Mouse (Mus musculus): Measurements from ENCODE around the gene Gck.
A peak's percentile ranks its signal among the peaks of the same experiment; 100 is the strongest.
"Not testable (repeated sequence)": the region's sequence is repeated elsewhere in the genome, so short reads cannot be mapped to it uniquely, and the experiment has no call there.

The Gck gene

DNA sequence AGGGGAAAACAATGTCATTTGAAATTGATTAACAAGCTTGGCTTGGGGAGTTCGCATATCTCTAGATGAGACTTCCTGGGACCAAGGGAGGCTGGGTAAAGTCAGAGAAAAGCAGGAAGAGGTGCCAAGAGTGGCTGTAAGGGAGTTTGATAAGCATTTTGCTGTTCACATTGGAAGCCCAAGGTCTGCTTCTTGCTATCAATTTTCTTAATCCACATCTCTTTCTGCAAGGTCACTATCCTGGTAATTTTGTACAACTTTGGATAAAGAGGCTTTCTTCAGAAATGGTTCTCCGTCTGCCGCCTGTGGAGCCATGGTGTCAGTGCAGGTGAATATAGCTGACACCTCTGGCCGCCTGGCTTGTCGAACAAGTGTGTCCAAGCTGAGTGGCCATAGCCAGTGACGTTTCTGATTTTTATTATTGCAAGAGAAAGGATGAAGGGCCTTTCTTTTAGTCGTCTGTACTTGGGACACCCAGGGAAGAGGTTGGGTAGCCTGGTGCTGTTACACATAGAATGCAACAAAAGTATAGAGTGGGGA is 5.2 kb upstream of the Gck start:
- no peak for DNase-seq (ENCODE audit: low read depth)

DNA sequence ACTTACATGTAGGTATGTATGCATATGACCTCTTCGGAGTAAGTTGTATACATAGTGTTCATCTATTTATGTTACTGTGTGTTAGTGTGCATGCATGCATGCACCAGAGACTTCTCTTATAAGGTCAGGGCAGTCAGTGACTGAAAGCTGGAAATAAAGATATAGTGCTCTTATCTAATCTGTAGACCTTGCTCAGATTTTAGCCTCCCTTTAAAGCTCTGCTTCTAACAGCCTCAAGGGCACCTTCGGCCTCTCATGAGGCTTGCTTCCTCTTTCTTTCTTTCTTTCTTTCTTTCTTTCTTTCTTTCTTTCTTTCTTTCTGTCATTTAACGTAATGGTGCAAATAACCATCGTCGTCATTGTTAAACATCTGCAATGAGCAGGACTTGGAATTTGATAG is 4.6 kb upstream of the Gck start:
- DNase-seq (ENCODE audit: low read depth): no peak

DNA sequence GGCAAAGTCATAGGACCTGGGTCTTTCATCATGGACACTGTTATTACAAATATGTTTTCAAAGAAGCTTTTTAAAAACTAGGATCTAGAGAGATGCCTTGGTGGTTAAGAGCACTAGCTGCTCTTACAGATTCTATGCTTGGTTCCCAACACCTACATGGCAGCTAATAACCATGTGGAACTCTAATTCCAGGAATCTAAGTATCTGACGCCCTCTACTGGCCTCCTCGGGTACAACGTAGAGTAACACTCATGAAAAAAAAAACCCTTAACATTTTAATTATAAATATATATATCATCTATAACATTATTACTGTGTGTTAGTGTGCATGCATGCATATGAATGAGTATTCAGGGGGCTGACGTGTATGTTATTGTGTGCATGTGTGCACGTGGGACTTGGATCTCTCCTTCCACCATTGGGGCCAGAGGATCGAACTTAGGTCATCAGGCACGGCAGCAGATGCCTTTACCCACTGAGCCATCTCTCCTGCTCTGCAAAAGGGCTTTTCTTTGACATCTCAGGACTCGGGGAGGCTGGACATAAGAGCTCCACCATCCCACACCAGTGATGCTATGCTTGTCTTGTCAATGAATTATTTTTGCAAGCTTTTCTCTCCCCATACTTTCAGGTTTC is 3.4 kb upstream of the Gck start:
- peak; percentile 51 for DNase-seq (ENCODE audit: low read depth)

DNA sequence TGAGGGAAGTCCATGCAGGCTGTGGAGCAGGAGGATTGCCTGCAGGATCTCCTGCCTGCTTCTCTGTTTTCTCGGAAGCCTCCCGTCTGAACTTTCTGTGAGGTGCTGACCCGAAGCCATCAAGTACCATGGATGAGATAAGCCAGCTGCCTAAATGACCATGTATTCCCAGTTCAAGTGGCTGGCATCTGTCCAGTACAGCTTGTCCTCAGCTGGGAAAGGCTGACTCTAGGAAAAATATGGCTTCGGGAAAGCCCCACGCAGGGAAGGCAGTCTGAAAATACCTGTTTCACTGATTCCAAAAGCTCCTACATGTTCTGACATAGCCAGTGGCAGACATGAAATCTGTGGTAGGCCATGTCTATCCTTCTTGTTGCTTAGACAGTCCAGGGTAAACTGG is 2.6 kb upstream of the Gck start:
- DNase-seq (ENCODE audit: low read depth): no peak

DNA sequence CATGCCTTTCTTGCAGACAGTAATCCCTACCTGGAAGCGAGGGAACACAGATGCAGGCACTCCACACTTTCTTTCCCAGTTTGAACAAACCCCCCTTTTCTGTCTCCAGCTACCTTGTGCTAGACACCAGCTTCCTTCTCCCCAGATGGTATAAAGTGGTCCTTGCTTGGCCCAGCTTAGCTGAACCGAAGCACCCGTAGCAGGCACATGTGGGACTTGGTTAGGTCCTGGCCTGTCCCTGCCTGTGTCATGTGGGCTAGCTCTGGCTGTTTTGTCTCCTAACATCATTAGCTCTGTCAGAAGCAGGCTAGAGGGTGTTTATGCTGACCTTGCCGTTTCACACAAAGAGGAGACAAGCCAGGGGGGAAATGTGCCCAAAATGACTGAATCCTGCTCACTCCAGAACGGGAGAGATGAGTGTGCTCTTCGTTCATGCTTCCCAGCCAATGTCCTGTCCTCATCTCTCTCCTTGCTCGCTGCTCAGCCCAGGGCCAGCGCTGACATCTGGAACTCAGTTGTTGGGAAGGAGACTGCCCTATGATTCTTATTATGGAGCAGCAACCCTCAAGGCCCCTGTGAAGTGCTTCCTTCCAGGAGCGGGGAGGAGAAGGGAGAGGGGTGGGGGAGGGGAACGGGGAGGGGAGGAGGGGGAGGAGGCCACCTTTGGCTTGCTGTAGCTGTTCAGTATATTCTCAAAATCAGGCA is 1.2 kb downstream of the Gck start:
- DNase-seq (ENCODE audit: low read depth): no peak

DNA sequence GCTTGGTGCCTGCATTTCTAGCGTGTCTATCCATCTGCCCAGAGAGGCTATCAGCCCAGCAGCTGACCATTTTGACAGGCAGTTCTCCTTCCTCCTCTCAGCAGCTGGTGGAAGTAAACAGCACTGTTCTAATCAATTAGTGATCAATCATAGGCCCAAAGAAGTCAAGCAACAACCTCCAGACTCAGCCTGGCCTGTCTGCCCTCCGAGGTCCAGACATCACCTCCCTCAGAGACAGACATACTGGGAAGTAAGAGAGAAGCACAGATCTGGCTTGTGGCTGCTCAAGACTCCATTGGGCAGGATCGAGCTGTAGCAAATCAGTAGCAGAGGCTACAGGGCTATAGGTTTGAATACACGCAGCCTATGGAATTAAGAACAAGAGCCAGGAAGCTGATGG is 2.1 kb downstream of the Gck start:
- no peak for DNase-seq (ENCODE audit: low read depth)

DNA sequence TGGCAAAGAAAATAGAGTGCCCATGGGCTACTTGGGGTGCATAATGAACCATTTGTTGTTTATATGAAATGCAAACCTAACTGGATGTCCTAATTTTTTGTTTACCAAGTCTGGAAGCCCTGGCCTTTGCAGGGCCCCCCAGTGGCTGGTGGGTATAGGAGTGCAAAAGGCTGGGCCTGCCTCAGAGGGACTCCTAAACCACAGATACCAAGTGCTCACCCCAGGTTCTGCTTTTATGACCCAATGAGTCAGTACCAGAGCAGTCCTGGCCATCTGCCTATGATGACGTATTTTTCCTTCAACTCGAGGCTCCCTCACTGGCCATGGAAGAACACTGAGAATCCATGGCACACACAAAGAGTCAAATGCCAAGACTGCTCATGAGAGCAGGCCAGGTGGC is 4.8 kb downstream of the Gck start:
- no peak for DNase-seq (ENCODE audit: low read depth)

DNA sequence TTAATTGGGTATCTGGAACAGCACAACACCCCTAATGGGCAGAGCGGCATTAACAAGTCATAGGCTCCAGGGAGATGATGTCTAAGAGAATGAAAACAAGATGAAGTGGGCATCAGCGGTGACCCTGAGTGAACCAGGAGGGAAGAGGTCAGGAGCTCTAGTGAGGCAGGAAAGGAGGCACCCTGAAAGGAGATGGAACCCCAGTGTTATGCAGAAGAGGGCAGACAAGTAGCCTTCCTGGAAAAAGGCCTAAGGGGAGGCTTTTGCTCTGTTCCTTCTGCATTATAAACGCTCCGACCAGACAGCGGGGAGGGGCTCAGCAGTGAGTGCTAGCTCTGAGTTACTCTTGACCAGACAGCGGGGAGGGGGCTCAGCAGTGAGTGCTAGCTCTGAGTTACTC is 6.9 kb downstream of the Gck start:
- DNase-seq (ENCODE audit: low read depth): no peak

DNA sequence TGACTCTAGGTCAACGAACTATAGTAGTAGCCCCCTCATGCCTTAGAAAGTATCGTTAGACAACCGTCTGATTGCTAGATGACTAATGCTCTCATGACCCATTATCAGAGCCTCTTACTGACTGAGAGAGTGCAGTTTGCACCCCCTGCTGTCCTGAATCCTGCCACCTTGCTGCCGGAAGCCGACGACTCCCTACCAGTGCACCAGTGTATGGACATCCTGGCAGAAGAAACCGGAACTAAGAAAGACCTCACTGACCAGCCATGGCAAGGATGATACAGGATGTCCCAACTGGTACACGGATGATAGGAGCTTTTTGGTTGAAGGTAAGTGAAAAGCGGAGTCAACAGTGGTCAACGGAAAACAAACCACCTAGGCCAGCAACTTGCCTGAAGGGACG is 15.3 kb downstream of the Gck start:
- not testable (repeated sequence) for DNase-seq (ENCODE audit: low read depth)

DNA sequence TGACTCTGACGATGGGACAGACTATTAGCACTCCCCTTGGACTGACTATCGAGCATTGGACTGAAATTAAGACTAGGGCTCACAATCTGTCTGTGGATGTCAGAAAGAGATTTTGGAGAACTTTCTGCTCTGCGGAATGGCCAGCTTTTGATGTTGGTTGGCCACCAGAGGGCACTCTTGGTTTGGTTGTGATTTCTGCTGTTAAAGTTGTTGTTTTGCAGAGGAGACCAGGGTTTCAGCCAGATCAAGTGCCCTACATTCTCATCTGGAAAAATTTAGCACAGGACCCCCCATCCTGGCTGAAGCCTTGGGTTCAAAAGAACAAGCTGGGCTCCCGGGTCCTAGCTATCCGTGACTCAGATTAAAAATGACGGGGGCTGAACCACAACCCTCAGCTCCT is 17.9 kb downstream of the Gck start:
- not testable (repeated sequence) for DNase-seq (ENCODE audit: low read depth)

DNA sequence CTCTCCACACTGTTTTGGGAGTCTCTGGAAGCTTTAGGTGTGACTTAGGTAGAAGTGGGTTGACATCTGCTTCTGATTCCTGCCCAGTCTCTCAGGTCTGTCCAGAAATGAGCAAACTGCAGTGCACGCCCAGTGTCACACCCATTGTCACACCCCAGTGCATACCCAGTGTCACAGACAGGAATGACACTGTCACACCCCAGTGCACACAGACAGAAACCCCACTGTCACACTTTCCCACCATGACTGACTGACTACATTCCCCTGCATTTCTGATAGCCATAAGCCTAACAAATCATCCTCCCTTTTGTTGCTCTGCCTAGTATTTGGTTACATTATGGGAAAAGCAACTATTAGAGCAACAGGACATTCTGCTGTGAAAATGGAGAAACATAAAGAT is 19.3 kb downstream of the Gck start:
- DNase-seq (ENCODE audit: low read depth): no peak

DNA sequence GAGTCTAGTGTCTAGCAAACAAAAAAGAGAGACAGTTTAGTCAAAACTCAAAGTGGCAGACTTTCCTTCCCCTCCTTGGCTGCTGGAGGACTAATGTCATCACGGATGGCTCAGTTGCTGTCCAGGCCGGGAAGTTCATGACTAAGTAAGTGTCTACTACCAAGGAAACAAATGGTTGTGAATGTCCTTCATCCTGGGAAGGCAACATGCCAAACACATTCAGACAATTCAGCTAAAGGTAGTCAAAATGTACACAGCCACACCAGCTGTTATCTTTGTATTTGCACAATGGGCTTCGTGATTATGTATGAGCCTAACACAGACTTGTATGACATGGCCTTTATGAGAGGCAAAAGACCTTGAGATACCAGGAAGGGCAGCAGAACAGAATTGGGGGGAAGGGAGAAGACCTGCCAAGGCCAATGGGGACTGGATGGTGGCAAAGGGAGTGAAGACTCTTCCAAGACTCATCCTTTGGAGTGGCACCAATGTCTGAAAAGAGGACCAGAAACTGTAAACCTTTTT is 23.1 kb downstream of the Gck start:
- no peak for DNase-seq (ENCODE audit: low read depth)

DNA sequence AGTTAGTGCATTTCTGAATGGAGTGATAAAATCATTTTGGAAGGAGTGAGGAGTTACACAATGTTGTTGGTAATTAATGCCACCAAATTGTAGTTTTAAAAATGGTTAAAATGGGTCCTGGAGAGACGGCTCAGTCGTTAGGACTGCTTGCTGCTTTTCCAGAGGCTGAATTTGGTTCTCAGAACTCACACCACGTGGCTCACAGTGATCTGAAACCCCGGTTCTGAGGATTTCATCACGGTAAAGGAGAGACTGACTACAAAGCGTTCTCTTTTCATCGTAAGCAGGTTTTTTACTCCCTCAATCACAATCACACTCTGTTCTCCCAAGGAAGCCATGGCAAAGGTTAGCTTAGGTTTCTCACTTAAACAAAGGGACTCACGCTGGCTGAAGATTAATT is 25.2 kb downstream of the Gck start:
- no peak for DNase-seq (ENCODE audit: low read depth)

DNA sequence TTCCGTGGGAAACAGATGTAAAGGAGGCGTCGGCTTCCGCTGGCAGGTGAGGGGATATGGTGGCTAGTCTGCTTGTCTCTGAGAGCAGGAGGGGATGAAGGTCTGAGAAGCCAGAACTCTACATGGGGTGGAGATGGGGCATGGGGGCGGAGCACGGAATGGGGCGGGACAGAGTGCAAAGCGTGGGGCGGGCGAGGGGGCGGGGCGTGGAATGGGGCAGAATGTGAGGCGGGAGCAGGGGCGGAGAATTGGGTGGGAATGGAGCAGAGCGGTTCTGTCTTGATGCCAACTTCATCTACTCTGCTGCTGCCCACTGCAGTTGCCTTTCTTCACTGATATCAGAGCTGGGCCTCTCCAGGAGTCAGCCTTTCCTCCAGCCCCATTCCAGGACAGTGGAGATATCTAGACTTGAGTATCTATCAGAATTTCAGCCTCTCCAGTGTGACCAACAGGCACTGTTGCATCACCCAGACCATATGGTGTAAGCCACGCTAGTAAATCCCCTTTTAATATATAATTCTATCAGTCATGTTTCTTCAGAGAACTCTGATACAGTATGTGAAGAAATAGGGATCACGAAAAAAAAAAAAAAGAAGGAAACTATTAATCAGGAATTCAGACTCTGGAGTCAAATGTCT is 29.4 kb downstream of the Gck start:
- no peak for DNase-seq (ENCODE audit: low read depth)

DNA sequence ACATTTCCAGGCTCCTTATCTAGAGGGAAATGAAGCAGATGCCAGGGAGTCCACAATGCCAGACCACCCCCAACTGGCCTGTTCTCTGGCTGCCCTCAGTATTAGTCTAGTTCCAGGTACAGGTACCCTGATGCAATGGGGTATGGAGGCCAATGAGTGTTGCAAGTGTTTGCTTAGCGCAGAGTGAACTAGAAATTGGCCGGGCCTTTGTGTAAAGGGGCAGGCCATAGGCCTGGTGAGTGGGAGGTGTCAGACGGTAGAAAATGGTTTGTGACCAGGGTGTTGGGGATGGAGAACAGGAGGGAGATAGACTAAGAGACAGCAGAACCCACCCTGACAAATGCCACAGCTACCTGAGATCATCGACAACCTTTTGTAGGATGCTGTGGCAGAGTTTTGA is 30.3 kb downstream of the Gck start:
- DNase-seq (ENCODE audit: low read depth): no peak

DNA sequence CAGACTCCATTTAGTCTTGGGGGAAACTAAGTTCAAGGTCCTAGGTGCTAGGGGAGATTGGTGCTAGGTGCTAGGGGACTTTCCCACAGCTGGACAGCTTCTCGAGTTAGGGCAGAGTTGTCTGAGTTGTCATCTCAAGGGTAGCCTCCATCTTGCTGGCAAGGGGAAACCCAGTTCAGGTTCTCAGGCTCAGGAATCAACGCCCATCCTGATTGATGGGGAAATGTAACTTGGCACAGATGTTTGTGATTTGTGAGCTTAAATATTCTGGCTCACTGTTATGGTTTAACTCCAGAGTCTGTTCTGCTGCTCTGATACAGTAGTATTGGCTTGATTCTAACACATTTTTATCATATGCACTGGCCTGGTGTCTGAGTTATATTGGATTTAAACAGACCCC is 31.8 kb downstream of the Gck start:
- DNase-seq (ENCODE audit: low read depth): no peak

DNA sequence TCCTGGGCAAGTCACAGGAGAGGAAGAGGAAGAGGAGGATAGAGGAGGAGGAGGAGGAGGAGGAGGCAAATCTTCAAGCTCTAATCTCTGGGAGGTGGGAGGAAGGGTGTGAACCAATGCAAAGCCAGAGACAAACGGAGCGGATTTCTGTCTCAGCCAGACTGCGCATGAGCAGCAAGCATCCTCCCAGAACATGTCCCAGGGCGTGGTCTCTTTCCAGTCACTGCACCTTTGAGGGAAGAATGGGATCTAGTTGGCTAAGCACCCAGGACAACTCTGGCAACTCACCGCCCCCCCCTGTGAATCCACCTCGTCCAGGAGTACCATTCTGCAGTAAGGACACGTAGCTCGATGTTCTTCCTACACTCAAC is 33.7 kb downstream of the Gck start:
- DNase-seq (ENCODE audit: low read depth): no peak

DNA sequence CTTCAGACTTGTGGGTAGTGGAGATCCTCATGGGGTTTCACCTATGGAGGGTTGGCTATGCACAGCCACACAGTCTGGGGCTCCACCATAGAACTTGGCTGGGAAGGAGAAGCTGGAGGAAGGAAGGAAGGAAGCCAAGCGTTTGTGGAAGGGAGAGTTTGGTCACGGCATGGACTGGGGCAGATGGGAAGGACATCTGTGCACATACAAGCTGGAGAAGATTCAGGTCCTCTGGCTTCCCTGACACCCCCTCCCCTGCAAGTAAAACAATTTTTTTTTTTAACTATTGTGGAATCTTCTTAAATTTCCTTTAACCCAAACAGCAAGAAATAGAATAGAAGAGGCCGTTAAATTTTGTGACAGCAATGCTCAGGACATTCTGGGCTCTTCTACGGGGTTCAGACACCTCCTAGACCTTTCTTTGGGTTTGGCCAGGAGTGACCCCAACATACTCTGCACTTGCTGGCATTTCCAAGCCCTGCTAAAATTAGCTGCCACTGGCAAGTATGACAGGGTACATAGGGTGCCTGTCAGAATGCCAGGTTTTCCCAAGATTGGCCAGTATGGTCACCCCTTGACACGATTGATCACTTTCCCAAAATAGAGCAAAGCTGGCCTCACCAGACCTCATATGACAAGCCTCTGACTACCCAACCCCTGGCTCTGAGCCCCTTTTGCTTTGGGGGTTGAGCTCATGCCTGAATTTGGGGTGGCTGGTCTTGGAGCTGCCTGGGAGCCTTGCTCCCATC is 34.3 kb downstream of the Gck start:
- no peak for DNase-seq (ENCODE audit: low read depth)

DNA sequence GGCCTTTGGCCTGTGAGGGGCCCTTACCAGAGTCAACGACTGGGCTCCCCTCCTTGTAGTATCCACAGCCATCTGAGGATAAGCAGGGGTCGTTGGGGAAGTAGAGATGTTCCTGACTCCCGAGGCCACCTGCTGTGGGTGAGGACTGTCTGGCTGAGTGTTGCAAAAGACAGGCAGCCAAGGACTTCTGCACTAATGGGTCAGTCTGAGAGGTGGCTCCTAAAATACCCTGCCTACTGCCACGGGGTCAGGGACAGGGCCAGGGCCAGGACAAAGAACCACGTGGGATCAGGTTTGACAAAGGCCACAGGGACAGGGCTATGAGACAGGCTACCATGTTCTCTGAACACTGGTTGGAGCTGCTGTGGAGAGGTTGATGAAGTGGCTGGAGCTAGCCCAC is 34.9 kb downstream of the Gck start:
- no peak for DNase-seq (ENCODE audit: low read depth)

DNA sequence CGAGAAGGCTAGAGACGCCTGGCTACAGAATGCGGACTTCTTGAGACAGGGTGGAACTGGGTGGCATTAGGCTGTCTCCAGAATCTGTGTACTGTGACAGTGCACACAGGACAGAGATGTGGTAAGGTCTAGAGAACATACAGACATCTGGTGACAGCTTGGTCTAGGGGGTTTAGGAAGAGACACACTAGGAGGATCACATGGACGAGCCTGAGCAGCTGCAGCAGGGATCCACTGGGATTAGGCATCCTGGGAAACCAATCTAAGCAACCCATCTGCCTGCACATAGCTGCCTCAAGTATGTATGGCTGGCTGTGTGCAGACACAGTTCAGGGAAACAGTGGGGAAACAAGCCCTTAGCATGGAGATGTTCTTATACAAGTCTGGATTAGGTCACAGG is 35.9 kb downstream of the Gck start:
- DNase-seq (ENCODE audit: low read depth): no peak

DNA sequence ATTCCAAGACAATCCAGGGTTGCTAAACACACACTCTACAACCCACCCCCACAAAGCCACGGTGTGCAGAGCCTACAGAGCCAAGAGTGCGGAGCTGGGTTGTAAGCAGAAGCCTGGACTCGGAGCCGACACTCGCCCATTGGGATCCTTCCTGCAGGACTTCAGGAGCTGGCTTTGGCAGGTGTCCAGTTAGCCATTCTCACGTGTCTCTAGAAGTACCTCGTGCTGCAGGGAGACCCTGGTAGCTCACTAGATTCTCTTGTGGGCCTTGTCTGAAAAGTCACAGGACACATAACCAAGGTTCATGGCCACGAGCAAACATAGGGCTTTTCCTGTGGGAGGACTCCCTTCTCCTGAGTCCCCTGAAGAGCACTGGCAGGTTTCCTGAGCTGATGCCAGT is 36.6 kb downstream of the Gck start:
- DNase-seq (ENCODE audit: low read depth): no peak

DNA sequence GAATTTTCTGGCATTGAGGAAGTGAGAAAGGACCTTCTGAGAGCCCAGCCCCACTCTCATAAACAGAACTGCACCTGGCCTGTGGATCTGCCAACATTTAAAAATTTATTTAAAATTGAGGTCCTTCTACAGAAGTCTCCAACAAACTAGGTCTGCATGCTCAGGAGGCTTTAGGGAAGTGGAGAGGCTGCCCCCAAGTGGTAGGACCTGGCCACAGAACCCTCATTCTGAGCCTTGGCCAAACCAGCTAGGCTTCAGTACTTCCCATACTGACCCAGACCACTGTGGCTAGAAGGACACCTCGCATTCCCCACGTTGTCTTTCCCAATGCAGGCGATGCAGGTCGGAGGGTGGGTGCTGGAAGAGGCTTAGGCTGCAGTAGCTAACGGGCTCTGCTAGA is 37.2 kb downstream of the Gck start:
- peak; percentile 52 for DNase-seq (ENCODE audit: low read depth)

DNA sequence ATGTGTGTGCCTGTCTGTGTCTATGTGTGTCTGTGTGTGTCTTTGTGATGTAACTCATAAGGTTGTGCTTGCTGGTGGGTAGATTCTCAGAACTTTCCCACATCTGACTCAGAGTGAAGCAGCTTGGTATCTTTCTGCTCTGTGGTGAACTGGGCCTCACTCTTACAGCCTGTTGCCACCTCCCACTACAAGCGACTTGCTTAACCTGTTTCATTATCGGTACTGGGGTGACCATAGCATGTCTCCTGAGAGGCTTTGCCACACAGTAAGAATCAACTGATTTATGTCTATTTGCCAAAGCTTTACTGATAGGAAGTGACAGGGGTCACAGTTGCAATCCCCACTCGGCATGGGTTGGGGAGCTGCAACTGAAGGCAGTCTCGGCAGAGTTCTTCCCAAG is 41.2 kb downstream of the Gck start:
- DNase-seq (ENCODE audit: low read depth): no peak

Data from c-Kit-positive CD71-negative TER-119-negative erythroid progenitor cells, embryonic 14.5 days (primary cell).